Mouse (Mus musculus) midbrain, embryonic 13.5 days (tissue): ENCODE measurements around the gene Mrps7. TPM values are rescaled to one million over a fixed set of nuclear protein-coding genes. Genes with fewer than 3 reads are reported as not detected.

ENCODE experiments used
- ATAC-seq: fragments of 200-750 bp; cut with Nextera tagmentation; 2 replicates; pipeline ENCODE4 v1.8.0; 2017; ENCODE audit warnings: mild to moderate bottlenecking, moderate TSS enrichment, moderate library complexity
- H3K27ac ChIP-seq: fragments of 300-500 bp; sonication (generic); 2 replicates; pipeline ENCODE4 v1.5.1; 2015; ENCODE audit warnings: inconsistent platforms, mild to moderate bottlenecking, moderate library complexity
- H3K27me3 ChIP-seq: fragments of 300-500 bp; sonication (generic); 2 replicates; pipeline ENCODE4 v1.6.1; 2015; ENCODE audit warnings: mild to moderate bottlenecking, inconsistent platforms
- H3K36me3 ChIP-seq: fragments of 300-500 bp; sonication (generic); 2 replicates; pipeline ENCODE4 v1.6.1; 2015; ENCODE audit warnings: mild to moderate bottlenecking, inconsistent platforms
- H3K4me1 ChIP-seq: fragments of 300-500 bp; sonication (generic); replicated peaks from 2 replicates; pipeline ENCODE4 v1.6.1; 2015; ENCODE audit warnings: inconsistent platforms
- H3K4me2 ChIP-seq: fragments of 300-500 bp; sonication (generic); replicated peaks from 2 replicates; pipeline ENCODE4 v1.6.1; 2015; ENCODE audit warnings: moderate library complexity, mild to moderate bottlenecking, inconsistent platforms
- H3K4me3 ChIP-seq: fragments of 300-500 bp; sonication (generic); replicated peaks from 2 replicates; pipeline ENCODE4 v1.5.1; 2015; ENCODE audit warnings: mild to moderate bottlenecking, inconsistent platforms
- H3K9ac ChIP-seq: fragments of 300-500 bp; sonication (generic); replicated peaks from 2 replicates; pipeline ENCODE4 v1.6.1; 2015; ENCODE audit warnings: mild to moderate bottlenecking, inconsistent platforms
- H3K9me3 ChIP-seq: fragments of 300-500 bp; sonication (generic); 2 replicates; pipeline ENCODE4 v1.6.1; 2016; ENCODE audit warnings: mild to moderate bottlenecking, inconsistent platforms
- WGBS: fragments of 180-500 bp; shearing (Covaris S2); methylation state at CpG from one replicate; pipeline ENCODE4 v1.1.7; 2015; 5-methylcytosine and 5-hydroxymethylcytosine counted together
- polyA plus RNA-seq: library from polyadenylated mRNA; unstranded; fragments of >200 nt; fragmentation: Nextera tagmentation; extraction: Ambion mirVana; gene quantifications from 2 replicates; pipeline ENCODE4 v1.2.1, GENCODE M21; 2015

The Mrps7 gene
- polyA plus RNA-seq, 1 experiment from 2014 or later = 78.8 TPM

- WGBS = 91% methylated on average over 7 of the region's 7 CpGs
- Histone ChIP-seq H3K36me3 (peaks cover 62% of the 10 kb centered on the region), H3K9ac (no peak overlapping the region), H3K27ac (no peak overlapping the region), H3K9me3 (no peaks in the 10 kb centered on the region), H3K4me3 (no peak overlapping the region), H3K27me3 (0 out of 2 replicates have a peak, but pooled peaks cover under 1% of the 10 kb centered on the region), H3K4me1 (no peaks in the 10 kb centered on the region), H3K4me2 (no peak overlapping the region)
- ATAC-seq = no peak
Observed at GRCm38 (mm10) chr11:115619949-115620348, 16.2 kb downstream of the Mrps7 start.

GRCm38 (mm10) chr11:115623487-115624070 lies 19.9 kb downstream of the Mrps7 start:
- no peaks in the 10 kb centered on the region for H3K9me3 ChIP-seq
- H3K36me3 ChIP-seq = peaks cover 39% of the 10 kb centered on the region
- peaks cover 11% of the 10 kb centered on the region for H3K4me1 ChIP-seq
- no peak overlapping the region for H3K9ac ChIP-seq
- H3K4me3 ChIP-seq = no peak overlapping the region
- H3K27me3 ChIP-seq = no peaks in the 10 kb centered on the region
- no peak for ATAC-seq
- no peak overlapping the region for H3K4me2 ChIP-seq
- WGBS = 73% methylated on average over 9 of the region's 9 CpGs
- no peak overlapping the region for H3K27ac ChIP-seq

GRCm38 (mm10) chr11:115625877-115626276 lies 22.2 kb downstream of the Mrps7 start:
- no peak overlapping the region for H3K9ac ChIP-seq
- no peaks in the 10 kb centered on the region for H3K9me3 ChIP-seq
- no peak overlapping the region for H3K4me3 ChIP-seq
- H3K27me3 ChIP-seq = no peaks in the 10 kb centered on the region
- no peak overlapping the region for H3K27ac ChIP-seq
- 84% methylated on average over 9 of the region's 9 CpGs for WGBS
- ATAC-seq = no peak
- peaks cover 26% of the 10 kb centered on the region for H3K36me3 ChIP-seq
- H3K4me1 ChIP-seq = peaks cover 12% of the 10 kb centered on the region
- no peak overlapping the region for H3K4me2 ChIP-seq

- H3K27me3 ChIP-seq = no peaks in the 10 kb centered on the region
- H3K9ac ChIP-seq = peak overlapping the region; percentile 74
- peaks cover 12% of the 10 kb centered on the region for H3K4me1 ChIP-seq
- no peaks in the 10 kb centered on the region for H3K9me3 ChIP-seq
- peaks cover 18% of the 10 kb centered on the region for H3K36me3 ChIP-seq
- peak overlapping the region; percentile 70 for H3K4me3 ChIP-seq
- no peak for ATAC-seq
- WGBS = 55% methylated on average over 11 of the region's 11 CpGs
- peak overlapping the region; percentile 88 for H3K4me2 ChIP-seq
- no peak overlapping the region; the same call in 1 of the 2 replicates for H3K27ac ChIP-seq
Observed at GRCm38 (mm10) chr11:115626824-115627616, 23.3 kb downstream of the Mrps7 start.

- peak; percentile 100 for ATAC-seq
- peak within 1 kb of the TSS; percentile 88 for H3K4me2 ChIP-seq
Observed at GRCm38 (mm10) chr11:115627705-115628464, 24.2 kb downstream of the Mrps7 start, which contains the start of gene Slc25a19. Slc25a19 (minus strand) TSS chr11:115628295.

GRCm38 (mm10) chr11:115628465-115629101 lies 24.9 kb downstream of the Mrps7 start:
- Histone ChIP-seq H3K9ac (peak overlapping the region; percentile 23; the same call in 1 of the 2 replicates), H3K27me3 (no peaks in the 10 kb centered on the region), H3K4me2 (peak overlapping the region; percentile 88), H3K4me3 (peak overlapping the region; percentile 70), H3K27ac (no peak overlapping the region), H3K9me3 (no peaks in the 10 kb centered on the region), H3K36me3 (peaks cover 3% of the 10 kb centered on the region), H3K4me1 (peaks cover 12% of the 10 kb centered on the region)
- ATAC-seq = no peak
- WGBS = 57% methylated on average over 13 of the region's 13 CpGs

More at GRCm38 (mm10) chr11:115627705-115628464, 24.2 kb downstream of the Mrps7 start, which contains the start of gene Slc25a19:
- Histone ChIP-seq H3K9me3 (no peaks in the 10 kb centered on the region), H3K36me3 (peaks cover 10% of the 10 kb centered on the region), H3K4me3 (peak within 1 kb of the TSS; percentile 70), H3K27ac (no peak within 1 kb of the TSS), H3K4me1 (peaks cover 12% of the 10 kb centered on the region), H3K9ac (peak within 1 kb of the TSS; percentile 74), H3K27me3 (no peaks in the 10 kb centered on the region)
- under 1% methylated on average over 47 of the region's 47 CpGs for WGBS

- no peaks in the 10 kb centered on the region for H3K36me3 ChIP-seq
- H3K4me2 ChIP-seq = no peak overlapping the region
- H3K27ac ChIP-seq = no peak overlapping the region
- no peaks in the 10 kb centered on the region for H3K9me3 ChIP-seq
- 90% methylated on average over 13 of the region's 13 CpGs for WGBS
- H3K9ac ChIP-seq = no peak overlapping the region
- H3K4me1 ChIP-seq = peaks cover 12% of the 10 kb centered on the region
- H3K4me3 ChIP-seq = no peak overlapping the region
- H3K27me3 ChIP-seq = no peaks in the 10 kb centered on the region
- no peak for ATAC-seq
Observed at GRCm38 (mm10) chr11:115629734-115630531, 26.2 kb downstream of the Mrps7 start.

GRCm38 (mm10) chr11:115630532-115631504 lies 27.1 kb downstream of the Mrps7 start:
- WGBS = 53% methylated on average over 16 of the region's 16 CpGs
- no peak for ATAC-seq
- no peaks in the 10 kb centered on the region for H3K36me3 ChIP-seq

GRCm38 (mm10) chr11:115631505-115631890 lies 27.8 kb downstream of the Mrps7 start:
- Histone ChIP-seq H3K9ac (no peak overlapping the region), H3K4me2 (no peak overlapping the region), H3K4me3 (no peak overlapping the region), H3K4me1 (peaks cover 12% of the 10 kb centered on the region), H3K9me3 (no peaks in the 10 kb centered on the region), H3K27me3 (no peaks in the 10 kb centered on the region), H3K27ac (no peak overlapping the region), H3K36me3 (no peaks in the 10 kb centered on the region)
- no peak for ATAC-seq
- WGBS = 29% methylated on average over 3 of the region's 3 CpGs

More at GRCm38 (mm10) chr11:115630532-115631504, 27.1 kb downstream of the Mrps7 start:
- no peaks in the 10 kb centered on the region for H3K27me3 ChIP-seq
- H3K4me1 ChIP-seq = peaks cover 12% of the 10 kb centered on the region
- H3K9ac ChIP-seq = no peak overlapping the region
- H3K4me3 ChIP-seq = no peak overlapping the region
- no peak overlapping the region for H3K4me2 ChIP-seq
- no peaks in the 10 kb centered on the region for H3K9me3 ChIP-seq
- no peak overlapping the region for H3K27ac ChIP-seq

- Histone ChIP-seq H3K4me2 (no peak overlapping the region), H3K27me3 (no peaks in the 10 kb centered on the region), H3K4me3 (no peak overlapping the region), H3K9me3 (no peaks in the 10 kb centered on the region), H3K36me3 (no peaks in the 10 kb centered on the region), H3K4me1 (peaks cover 6% of the 10 kb centered on the region), H3K9ac (no peak overlapping the region), H3K27ac (no peak overlapping the region)
- 80% methylated on average over 7 of the region's 7 CpGs for WGBS
- no peak for ATAC-seq
Observed at GRCm38 (mm10) chr11:115632247-115632646, 28.5 kb downstream of the Mrps7 start.
